Mouse (Mus musculus) midbrain, postnatal 0 days (tissue): ENCODE data around the gene Mrpl14. TPM values are rescaled to one million over a fixed set of nuclear protein-coding genes. Genes with fewer than 3 reads are reported as not detected.
A peak's percentile ranks its signal among the peaks of the same experiment; 100 is the strongest.

Experiments
- ATAC-seq: fragments of 200-750 bp; cut with Nextera tagmentation; 2 replicates; pipeline ENCODE4 v1.8.0; 2017; ENCODE audit warnings: moderate number of reproducible peaks, mild to moderate bottlenecking, moderate TSS enrichment, moderate library complexity; ENCODE audit not compliant: low FRiP score
- DNase-seq: peaks from one replicate; pipeline ENCODE4 v3.0.0-alpha.2; 2015; ENCODE audit warnings: low spot score
- H3K27ac ChIP-seq: fragments of 300-500 bp; sonication (generic); 2 replicates; pipeline ENCODE4 v1.5.1; 2014; ENCODE audit warnings: low read depth, mild to moderate bottlenecking, low read length, mixed read lengths
- H3K27me3 ChIP-seq: fragments of 300-500 bp; sonication (generic); 2 replicates; pipeline ENCODE4 v1.6.1; 2014; ENCODE audit warnings: low read length, control low read depth, mixed read lengths; ENCODE audit not compliant: insufficient read depth
- H3K36me3 ChIP-seq: fragments of 300-500 bp; sonication (generic); 2 replicates; pipeline ENCODE4 v1.6.1; 2014; ENCODE audit warnings: low read length, control low read depth, mixed read lengths; ENCODE audit not compliant: insufficient read depth
- H3K4me1 ChIP-seq: fragments of 300-500 bp; sonication (generic); 2 replicates; pipeline ENCODE4 v1.6.1; 2014; ENCODE audit warnings: mild to moderate bottlenecking, control low read depth, antibody characterized with exemption, low read length, mixed read lengths; ENCODE audit not compliant: insufficient read depth
- H3K4me2 ChIP-seq: fragments of 300-500 bp; sonication (generic); 2 replicates; pipeline ENCODE4 v1.6.1; 2014; ENCODE audit warnings: low read depth, mild to moderate bottlenecking, low read length, mixed read lengths; ENCODE audit not compliant: poor library complexity, severe bottlenecking
- H3K4me3 ChIP-seq: fragments of 300-500 bp; sonication (generic); 2 replicates; pipeline ENCODE4 v1.5.1; 2014; ENCODE audit warnings: low read depth, mild to moderate bottlenecking, low read length, moderate library complexity
- H3K9ac ChIP-seq: fragments of 300-500 bp; sonication (generic); replicated peaks from 2 replicates; pipeline ENCODE4 v1.6.1; 2014; ENCODE audit warnings: mild to moderate bottlenecking, low read length, moderate library complexity, mixed read lengths; ENCODE audit not compliant: poor library complexity, severe bottlenecking
- H3K9me3 ChIP-seq: fragments of 300-500 bp; sonication (generic); 2 replicates; pipeline ENCODE4 v1.6.1; 2016; ENCODE audit warnings: low read length, control low read depth
- CTCF ChIP-seq: IDR thresholded peaks from 2 replicates; pipeline ENCODE4 v1.5.1; 2016; ENCODE audit warnings: antibody characterized with exemption, mild to moderate bottlenecking
- WGBS: fragments of 180-500 bp; shearing (Covaris S2); extraction: QIAGEN DNeasy Blood & Tissue Kit; methylation state at CpG from one replicate; pipeline ENCODE4 v1.1.7; 2014; 5-methylcytosine and 5-hydroxymethylcytosine counted together
- polyA plus RNA-seq: library from polyadenylated mRNA; unstranded; fragments of >200 nt; fragmentation: Nextera tagmentation; extraction: Ambion mirVana; gene quantifications from 2 replicates; pipeline ENCODE4 v1.2.1, GENCODE M21; 2015
- total RNA-seq: library from RNA; depleted of rRNA; stranded (reverse); fragments of >200 nt; gene quantifications from 2 replicates; pipeline ENCODE4 v1.2.3, GENCODE M21; 2014

Gene Mrpl14
- total and polyA plus RNA-seq, 2 experiments from 2014 or later = 42.8 to 114 TPM

GRCm38 (mm10) chr17:45707376-45707775, 21.3 kb downstream of the Mrpl14 start:
- no peak for ATAC-seq
- no peaks in the 10 kb centered on the region for H3K27me3 ChIP-seq
- no peaks in the 10 kb centered on the region for H3K36me3 ChIP-seq
- H3K4me1 ChIP-seq = no peaks in the 10 kb centered on the region
- peak; percentile 24; the same call in 1 of the 2 replicates for TF ChIP-seq CTCF
- 49% methylated on average over 3 of the region's 3 CpGs for WGBS
- H3K27ac ChIP-seq = no peak overlapping the region
- H3K4me3 ChIP-seq = no peak overlapping the region
- H3K9ac ChIP-seq = no peak overlapping the region
- no peaks in the 10 kb centered on the region for H3K9me3 ChIP-seq
- DNase-seq = no peak
- no peak overlapping the region for H3K4me2 ChIP-seq

DNA sequence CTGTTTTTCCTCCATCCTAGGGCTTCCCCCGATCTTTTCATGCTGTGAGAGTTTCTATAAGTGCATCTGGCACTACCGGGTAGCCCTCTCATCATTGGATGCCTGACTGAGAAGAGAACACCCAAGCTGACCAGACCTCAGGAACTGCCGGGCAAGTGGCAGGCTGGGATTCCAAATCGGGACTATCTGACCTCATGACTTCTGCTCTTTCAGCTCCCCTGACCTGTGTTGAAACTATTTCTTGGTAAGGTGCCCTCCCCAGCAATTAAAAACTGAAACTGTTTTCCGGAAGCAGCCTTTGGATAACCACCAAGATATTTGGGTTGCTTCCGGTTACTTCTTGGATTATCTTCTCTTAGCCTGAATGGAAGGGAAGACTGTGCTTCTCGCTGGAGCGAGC, 22.1 kb downstream of the Mrpl14 start:
- no peaks in the 10 kb centered on the region for H3K27me3 ChIP-seq
- no peaks in the 10 kb centered on the region for H3K9me3 ChIP-seq
- no peak for TF ChIP-seq CTCF
- H3K4me2 ChIP-seq = no peak overlapping the region
- ATAC-seq = no peak
- no peak overlapping the region for H3K9ac ChIP-seq
- no peaks in the 10 kb centered on the region for H3K4me1 ChIP-seq
- H3K36me3 ChIP-seq = no peaks in the 10 kb centered on the region
- no peak overlapping the region for H3K4me3 ChIP-seq
- DNase-seq = no peak
- no peak overlapping the region for H3K27ac ChIP-seq
- 81% methylated on average over 8 of the region's 8 CpGs for WGBS

- Histone ChIP-seq H3K9ac (no peak overlapping the region), H3K4me1 (no peaks in the 10 kb centered on the region), H3K9me3 (no peaks in the 10 kb centered on the region), H3K27me3 (no peaks in the 10 kb centered on the region), H3K27ac (no peak overlapping the region), H3K36me3 (no peaks in the 10 kb centered on the region), H3K4me3 (no peak overlapping the region), H3K4me2 (no peak overlapping the region)
- no peak for TF ChIP-seq CTCF
- ATAC-seq = no peak
- 50% methylated on average over 3 of the region's 3 CpGs for WGBS
- DNase-seq = no peak
Observed at GRCm38 (mm10) chr17:45709829-45710228, 23.7 kb downstream of the Mrpl14 start.

DNA sequence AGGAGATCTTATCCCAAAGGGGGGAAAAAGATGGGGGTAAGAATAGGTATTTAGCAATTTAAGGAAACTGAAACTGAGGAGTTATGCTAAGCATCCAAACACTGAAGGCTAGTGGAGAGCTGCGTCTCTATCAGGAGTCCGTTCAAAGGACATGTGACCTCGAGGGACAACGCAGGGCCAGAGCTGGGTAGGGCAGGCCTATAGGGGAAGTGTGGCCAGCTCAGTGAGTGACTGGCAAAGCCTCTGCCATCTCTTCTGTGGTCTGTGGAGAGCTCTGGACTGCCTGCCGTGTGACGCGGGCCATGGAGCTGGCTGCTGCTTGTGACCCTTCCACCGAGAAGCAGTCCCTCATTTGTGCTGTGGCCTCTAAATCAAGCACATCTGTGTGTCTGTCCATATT, 24.3 kb downstream of the Mrpl14 start:
- H3K36me3 ChIP-seq = no peaks in the 10 kb centered on the region
- H3K27me3 ChIP-seq = no peaks in the 10 kb centered on the region
- H3K4me2 ChIP-seq = no peak overlapping the region
- H3K9ac ChIP-seq = no peak overlapping the region
- DNase-seq = no peak
- H3K4me3 ChIP-seq = no peak overlapping the region
- TF ChIP-seq CTCF = no peak
- WGBS = 79% methylated on average over 8 of the region's 8 CpGs
- no peak overlapping the region for H3K27ac ChIP-seq
- H3K4me1 ChIP-seq = no peaks in the 10 kb centered on the region
- no peak for ATAC-seq
- no peaks in the 10 kb centered on the region for H3K9me3 ChIP-seq

DNA sequence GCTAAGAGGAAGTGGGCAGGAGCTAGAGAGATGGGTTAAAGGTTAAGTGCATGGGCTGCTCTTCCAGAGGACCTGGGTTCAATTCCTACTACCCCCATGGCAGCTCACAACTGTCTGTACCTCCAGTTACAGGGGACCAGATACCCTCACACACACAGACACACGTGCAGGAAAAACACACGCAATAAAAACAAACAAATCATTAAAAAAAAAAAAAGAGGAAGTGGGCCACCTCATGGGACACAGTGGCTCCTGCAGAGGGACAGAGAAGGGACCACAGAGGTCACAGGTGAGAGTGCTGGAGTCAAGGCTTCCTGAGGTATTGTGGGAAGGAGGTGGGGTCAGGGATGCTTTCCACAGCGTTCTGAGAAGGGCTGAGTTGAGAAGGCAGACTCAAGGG, 25.4 kb downstream of the Mrpl14 start:
- no peaks in the 10 kb centered on the region for H3K4me1 ChIP-seq
- H3K27ac ChIP-seq = no peak overlapping the region
- no peak for ATAC-seq
- H3K27me3 ChIP-seq = no peaks in the 10 kb centered on the region
- no peak overlapping the region for H3K4me3 ChIP-seq
- no peaks in the 10 kb centered on the region for H3K9me3 ChIP-seq
- TF ChIP-seq CTCF = no peak
- no peak for DNase-seq
- no peak overlapping the region for H3K9ac ChIP-seq
- 67% methylated on average over 3 of the region's 3 CpGs for WGBS
- no peak overlapping the region for H3K4me2 ChIP-seq
- H3K36me3 ChIP-seq = no peaks in the 10 kb centered on the region

- no peak overlapping the region for H3K9ac ChIP-seq
- ATAC-seq = 0 out of 2 replicates have a peak, but pooled peaks have one; percentile 61
- H3K4me3 ChIP-seq = no peak overlapping the region
- H3K4me2 ChIP-seq = no peak overlapping the region
- H3K27ac ChIP-seq = no peak overlapping the region
- H3K4me1 ChIP-seq = no peaks in the 10 kb centered on the region
- H3K27me3 ChIP-seq = no peaks in the 10 kb centered on the region
- peak; percentile 81 for TF ChIP-seq CTCF
- DNase-seq = peak; percentile 77
- H3K9me3 ChIP-seq = no peaks in the 10 kb centered on the region
- H3K36me3 ChIP-seq = no peaks in the 10 kb centered on the region
- 11% methylated on average over 10 of the region's 10 CpGs for WGBS
Observed at GRCm38 (mm10) chr17:45718323-45718722, 32.2 kb downstream of the Mrpl14 start.
